Mouse (Mus musculus) forelimb bud, embryonic 11.5 days (tissue): ENCODE measurements around the gene Dthd1.
A peak's percentile ranks its signal among the peaks of the same experiment; 100 is the strongest.

Source experiments
- DNase-seq: peaks from one replicate; pipeline ENCODE4 v3.0.0-alpha.2; 2012; ENCODE audit warnings: low read depth, low spot score

Gene Dthd1

DNA sequence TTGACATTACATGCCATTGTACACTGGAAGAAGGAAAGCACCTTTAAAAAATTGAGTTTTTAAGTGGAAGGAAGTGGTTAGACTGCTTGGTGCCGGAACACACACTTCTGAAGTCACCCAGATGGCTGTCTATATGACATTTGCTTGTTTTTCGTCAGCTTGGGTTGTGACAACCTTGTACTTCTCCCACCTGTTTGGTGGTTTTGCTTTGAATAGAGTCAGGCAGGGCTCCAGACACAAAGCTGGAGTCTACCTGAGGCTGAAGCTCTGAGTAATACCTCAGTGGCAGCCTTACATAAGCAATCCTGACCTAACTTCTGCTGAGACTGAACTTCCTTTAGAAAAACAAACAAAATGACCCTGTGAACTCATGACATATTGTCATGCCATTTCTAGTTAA lies 44.7 kb downstream of the Dthd1 start:
- no peak for DNase-seq

DNA sequence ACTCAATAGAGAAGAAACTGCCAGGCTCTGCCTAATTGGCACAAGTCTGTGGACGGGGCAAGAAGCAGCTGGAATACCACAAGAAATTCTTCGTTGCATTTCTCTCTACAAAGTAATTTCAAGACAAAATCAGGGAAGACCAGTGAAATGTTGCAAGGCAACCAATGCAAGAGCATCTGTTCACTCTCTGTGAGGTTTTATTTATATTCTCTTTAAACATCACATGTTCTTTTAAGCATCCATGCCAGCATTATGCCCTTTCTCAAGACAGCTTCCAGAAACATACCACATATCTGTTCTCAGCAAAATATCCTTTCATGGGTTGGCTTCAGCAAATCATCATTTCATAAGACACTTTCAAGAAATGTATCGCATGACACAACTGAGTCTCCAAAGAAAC lies 50.7 kb downstream of the Dthd1 start:
- no peak for DNase-seq

DNA sequence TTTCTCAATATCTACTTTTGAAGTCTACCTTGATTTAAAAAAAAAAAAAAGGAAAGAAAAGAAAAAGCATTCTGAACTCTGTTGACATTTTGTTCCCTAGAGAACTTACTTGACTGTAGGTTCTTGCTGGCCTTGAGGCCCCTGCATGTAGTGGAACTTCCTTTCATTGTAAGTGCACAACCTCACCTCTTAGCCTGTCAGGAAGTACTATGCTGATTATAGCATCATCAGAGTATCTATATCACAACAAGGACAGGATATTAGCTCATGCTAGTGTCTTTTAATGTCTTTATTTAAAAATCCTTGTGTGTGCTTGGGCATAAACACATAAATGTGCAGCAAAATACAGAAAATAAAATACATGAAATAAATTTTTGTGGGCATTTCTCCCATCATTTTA lies 53.4 kb downstream of the Dthd1 start:
- no peak for DNase-seq

DNA sequence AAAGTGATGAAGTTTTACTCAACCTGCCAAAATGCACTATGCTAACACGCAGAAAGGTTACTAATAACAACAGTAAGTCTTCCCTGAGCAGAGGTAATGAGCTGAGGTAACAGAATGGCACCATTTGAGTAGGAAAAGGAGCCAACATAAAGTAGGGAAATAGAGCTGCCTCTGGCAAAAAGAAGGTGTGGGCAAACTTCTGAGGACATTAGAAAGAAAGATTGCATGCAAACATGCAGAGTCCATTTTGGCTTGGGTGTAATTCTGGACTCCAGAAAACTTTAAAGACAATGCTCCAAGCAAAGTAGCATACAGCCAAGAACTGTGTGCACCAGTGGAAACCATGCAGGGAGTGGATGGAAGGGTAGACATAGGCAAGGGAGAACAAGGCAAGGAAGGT lies 65.9 kb downstream of the Dthd1 start:
- DNase-seq, result no peak

DNA sequence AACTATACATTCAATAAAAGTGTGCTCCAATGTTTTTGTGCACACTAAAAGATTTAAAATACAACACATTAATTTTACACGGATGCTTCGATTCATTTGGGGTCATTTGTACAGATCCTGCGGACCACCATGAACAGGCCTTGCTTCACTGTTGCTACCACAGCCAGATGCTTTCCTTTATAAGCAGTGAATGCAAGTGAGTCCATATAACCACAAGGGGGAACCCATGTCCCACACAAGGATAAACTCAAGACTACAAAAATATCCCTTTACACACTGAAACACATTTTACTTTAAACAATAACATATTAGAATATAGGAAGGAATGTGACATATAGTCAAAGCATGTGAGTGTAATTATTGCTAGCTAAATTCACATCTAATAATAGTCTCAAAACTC lies 81.7 kb downstream of the Dthd1 start:
- peak; percentile 40 for DNase-seq

DNA sequence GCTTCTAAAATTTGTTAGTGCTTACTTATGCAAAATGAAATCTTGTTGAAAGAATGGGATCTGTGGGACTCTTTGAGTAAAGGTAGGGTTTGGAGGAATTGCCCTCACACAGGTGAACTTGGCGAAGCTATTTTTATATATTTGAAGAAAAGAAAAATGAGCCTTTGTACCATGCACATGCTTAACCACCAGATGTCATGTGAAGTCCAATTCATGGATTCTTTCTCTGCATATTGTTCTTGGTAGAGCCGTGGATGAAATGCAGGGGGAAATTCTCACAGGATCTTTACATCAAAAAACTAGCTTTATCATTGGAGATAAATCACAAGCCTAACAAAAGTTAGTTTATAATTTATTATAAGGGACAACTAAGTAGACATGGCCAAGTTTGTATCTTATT lies 93.3 kb downstream of the Dthd1 start:
- no peak for DNase-seq

DNA sequence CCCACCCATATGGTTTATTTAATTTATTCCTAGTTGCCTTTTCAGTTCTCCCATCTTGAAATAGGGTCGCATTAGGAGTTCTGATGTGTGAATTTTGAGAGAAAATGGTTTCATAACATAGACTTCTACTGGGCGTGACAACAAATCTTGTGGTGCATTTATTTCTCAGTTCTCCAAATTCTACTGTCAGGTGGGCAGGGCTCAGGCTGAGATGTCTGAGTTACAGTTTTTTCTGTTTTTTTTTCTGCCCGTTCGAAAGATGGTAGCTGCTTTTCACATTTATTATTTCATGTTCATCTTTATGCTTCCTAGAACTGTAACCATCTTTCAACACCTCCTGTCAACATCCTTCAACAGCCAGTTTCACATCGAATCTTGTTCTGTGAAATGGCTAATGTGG lies 95.5 kb downstream of the Dthd1 start:
- DNase-seq, result no peak

DNA sequence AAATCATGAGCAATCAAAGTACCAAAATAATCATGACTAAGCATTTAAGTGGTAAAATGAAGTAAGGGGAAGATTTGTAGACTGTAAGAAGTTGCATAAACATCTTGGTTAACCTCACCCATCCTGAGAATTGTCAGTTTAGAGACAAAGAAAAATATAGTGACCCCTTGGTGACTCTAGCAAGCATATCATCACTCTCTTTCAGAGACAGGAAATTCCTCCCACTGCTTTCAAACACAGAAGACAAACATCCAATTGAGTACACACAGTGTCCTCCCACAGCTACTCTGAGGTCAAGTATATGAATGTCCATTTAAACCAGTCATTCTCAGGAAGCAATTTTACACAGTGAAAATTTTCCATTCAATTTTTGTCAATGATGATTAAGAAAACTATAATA lies 111.0 kb downstream of the Dthd1 start:
- DNase-seq, result no peak
